Mouse (Mus musculus) limb, embryonic 13.5 days (tissue): ENCODE results near the gene Gpx4. TPM values are rescaled to one million over a fixed set of nuclear protein-coding genes. Genes with fewer than 3 reads are reported as not detected.
A peak's percentile ranks its signal among the peaks of the same experiment; 100 is the strongest.

Source experiments
- ATAC-seq: fragments of 200-750 bp; cut with Nextera tagmentation; 2 replicates; pipeline ENCODE4 v1.8.0; 2017; ENCODE audit warnings: low read depth, moderate number of reproducible peaks, moderate TSS enrichment; ENCODE audit not compliant: low FRiP score
- H3K27ac ChIP-seq: fragments of 300-500 bp; sonication (generic); 2 replicates; pipeline ENCODE4 v1.5.1; 2015; ENCODE audit warnings: inconsistent platforms, mild to moderate bottlenecking, moderate library complexity
- H3K27me3 ChIP-seq: fragments of 300-500 bp; sonication (generic); 2 replicates; pipeline ENCODE4 v1.6.1; 2015; ENCODE audit warnings: mild to moderate bottlenecking, inconsistent platforms
- H3K36me3 ChIP-seq: fragments of 300-500 bp; sonication (generic); 2 replicates; pipeline ENCODE4 v1.6.1; 2015; ENCODE audit warnings: inconsistent platforms, mild to moderate bottlenecking, moderate library complexity
- H3K4me1 ChIP-seq: fragments of 300-500 bp; sonication (generic); 2 replicates; pipeline ENCODE4 v1.6.1; 2015; ENCODE audit warnings: inconsistent platforms
- H3K4me2 ChIP-seq: fragments of 300-500 bp; sonication (generic); replicated peaks from 2 replicates; pipeline ENCODE4 v1.6.1; 2015; ENCODE audit warnings: inconsistent platforms, mild to moderate bottlenecking, moderate library complexity
- H3K4me3 ChIP-seq: fragments of 300-500 bp; sonication (generic); 2 replicates; pipeline ENCODE4 v1.5.1; 2015; ENCODE audit warnings: moderate library complexity, mild to moderate bottlenecking, inconsistent platforms
- H3K9ac ChIP-seq: fragments of 300-500 bp; sonication (generic); 2 replicates; pipeline ENCODE4 v1.6.1; 2015; ENCODE audit warnings: mild to moderate bottlenecking, inconsistent platforms
- H3K9me3 ChIP-seq: fragments of 300-500 bp; sonication (generic); 2 replicates; pipeline ENCODE4 v1.6.1; 2016; ENCODE audit warnings: inconsistent platforms
- WGBS: fragments of 180-500 bp; shearing (Covaris S2); methylation state at CpG from one replicate; pipeline ENCODE4 v1.1.7; 2015; 5-methylcytosine and 5-hydroxymethylcytosine counted together
- polyA plus RNA-seq: library from polyadenylated mRNA; unstranded; fragments of >200 nt; fragmentation: Nextera tagmentation; extraction: Ambion mirVana; gene quantifications from 2 replicates; pipeline ENCODE4 v1.2.1, GENCODE M21; 2015

The Gpx4 gene
- 462 and 477 TPM in 2 replicates for polyA plus RNA-seq

DNA sequence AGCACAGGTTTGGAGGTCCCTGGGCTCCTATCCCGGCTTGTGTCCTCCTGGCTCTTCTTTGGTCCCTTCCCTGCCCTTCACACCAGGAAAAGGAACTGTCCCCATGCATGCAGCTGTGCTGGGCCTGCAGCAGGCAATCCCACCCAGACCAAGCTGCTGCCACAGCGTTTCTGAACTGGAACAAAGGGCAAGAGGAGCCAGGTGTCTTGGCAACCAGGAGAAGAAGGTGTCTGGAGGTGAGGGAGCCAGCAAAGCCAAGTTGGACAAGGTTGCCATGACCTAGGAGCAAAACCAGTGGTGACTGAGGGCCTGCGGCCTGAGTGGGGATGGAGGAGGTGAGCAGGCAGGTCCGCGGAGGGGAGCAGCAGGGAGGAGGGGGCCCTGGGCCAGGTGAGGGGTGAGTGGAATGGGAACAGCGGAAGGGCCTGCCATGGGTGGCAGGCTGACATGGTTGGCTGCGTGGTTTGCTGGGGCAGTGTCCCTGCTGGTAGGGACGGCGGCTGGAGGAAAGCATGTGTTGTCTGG lies at the start of gene Gpx4:
Gene Gpx4, plus strand, starts transcription at position 126 of the 525 bp plus-strand sequence.
- no peaks in the 10 kb centered on the region for H3K27me3 ChIP-seq
- WGBS: 40% methylated on average over 9 of the region's 9 CpGs
- H3K4me2 ChIP-seq: no peak within 1 kb of the TSS
- no peak within 1 kb of the TSS; the same call in 1 of the 2 replicates for H3K27ac ChIP-seq
- H3K9me3 ChIP-seq: no peaks in the 10 kb centered on the region
- H3K4me3 ChIP-seq: no peak within 1 kb of the TSS
- peaks cover 18% of the 10 kb centered on the region for H3K4me1 ChIP-seq
- H3K36me3 ChIP-seq: no peaks in the 10 kb centered on the region
- ATAC-seq: no peak
- peak within 1 kb of the TSS; percentile 46 for H3K9ac ChIP-seq

DNA sequence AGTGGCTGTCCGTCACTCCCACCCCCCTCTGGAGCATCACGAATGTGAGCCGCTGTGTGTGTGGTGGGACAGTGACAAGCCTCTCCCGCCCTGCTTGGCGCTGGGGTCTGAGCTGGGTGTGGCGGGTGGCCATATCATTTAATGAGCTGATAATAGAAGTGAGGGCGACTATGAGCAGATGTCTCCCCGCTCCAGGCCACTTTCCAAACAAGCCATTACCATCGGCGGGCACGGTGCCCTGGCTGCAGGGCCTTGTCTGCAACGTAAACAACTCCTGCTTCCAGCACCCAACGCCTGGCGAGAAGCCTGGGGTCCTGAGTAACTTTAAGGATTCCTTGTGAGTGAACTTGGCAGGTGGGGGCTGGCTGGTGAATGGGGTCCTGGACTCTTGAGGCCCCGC lies 49.1 kb upstream of the Gpx4 start:
- H3K9me3 ChIP-seq: no peaks in the 10 kb centered on the region
- peak overlapping the region; percentile 51 for H3K4me3 ChIP-seq
- peaks cover 46% of the 10 kb centered on the region for H3K27me3 ChIP-seq
- peak overlapping the region; percentile 48 for H3K9ac ChIP-seq
- 9% methylated on average over 15 of the region's 15 CpGs for WGBS
- ATAC-seq: no peak; the same call in 1 of the 2 replicates
- peaks cover 19% of the 10 kb centered on the region for H3K4me1 ChIP-seq
- H3K27ac ChIP-seq: no peak overlapping the region
- H3K36me3 ChIP-seq: peaks cover 31% of the 10 kb centered on the region
- H3K4me2 ChIP-seq: peak overlapping the region; percentile 79

DNA sequence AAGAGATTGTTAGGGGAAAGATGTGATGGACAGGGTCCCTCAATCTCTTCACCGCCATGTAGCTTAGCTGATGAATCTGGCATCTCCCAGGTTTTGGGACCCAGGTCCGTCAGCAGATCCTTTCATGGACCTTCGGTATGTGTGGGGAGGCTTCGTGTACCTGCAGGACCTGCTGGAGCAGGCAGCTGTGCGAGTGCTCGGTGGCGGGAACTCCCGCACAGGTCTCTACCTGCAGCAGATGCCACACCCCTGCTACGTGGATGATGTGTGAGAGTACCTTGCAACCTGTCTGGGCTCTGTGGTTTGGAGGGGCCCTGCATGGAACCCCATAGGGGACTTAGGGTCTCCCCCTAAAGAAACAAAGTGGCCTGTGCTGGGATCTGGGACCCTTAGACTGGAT lies 45.0 kb upstream of the Gpx4 start:
- H3K27me3 ChIP-seq: peaks cover 64% of the 10 kb centered on the region
- WGBS: 65% methylated on average over 9 of the region's 9 CpGs

DNA sequence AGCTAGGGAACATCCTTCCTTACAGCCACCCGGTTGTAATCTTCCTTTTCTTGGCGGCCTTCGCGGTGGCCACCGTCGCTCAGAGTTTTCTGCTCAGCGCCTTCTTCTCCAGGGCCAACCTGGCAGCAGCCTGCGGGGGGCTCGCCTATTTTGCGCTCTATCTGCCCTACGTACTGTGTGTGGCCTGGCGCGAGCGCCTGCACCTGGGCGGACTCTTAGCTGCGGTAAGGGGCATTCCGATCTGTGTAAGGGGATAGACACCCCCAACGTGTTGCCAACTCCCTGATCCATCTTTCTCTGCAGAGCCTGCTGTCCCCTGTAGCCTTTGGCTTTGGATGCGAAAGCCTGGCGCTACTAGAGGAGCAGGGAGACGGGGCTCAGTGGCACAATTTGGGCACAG lies 44.1 kb upstream of the Gpx4 start:
- H3K4me1 ChIP-seq: peaks cover 15% of the 10 kb centered on the region
- ATAC-seq: no peak
- H3K4me2 ChIP-seq: no peak overlapping the region
- H3K4me3 ChIP-seq: no peak overlapping the region
- H3K36me3 ChIP-seq: no peaks in the 10 kb centered on the region
- H3K9ac ChIP-seq: no peak overlapping the region
- peaks cover 60% of the 10 kb centered on the region for H3K27me3 ChIP-seq
- H3K9me3 ChIP-seq: no peaks in the 10 kb centered on the region
- no peak overlapping the region for H3K27ac ChIP-seq
- 24% methylated on average over 21 of the region's 21 CpGs for WGBS

More for the DNA sequence above, 45.0 kb upstream of the Gpx4 start:
- Histone ChIP-seq H3K4me3 (no peak overlapping the region), H3K9ac (no peak overlapping the region), H3K9me3 (no peaks in the 10 kb centered on the region), H3K4me1 (peaks cover 23% of the 10 kb centered on the region), H3K27ac (no peak overlapping the region), H3K36me3 (no peaks in the 10 kb centered on the region), H3K4me2 (no peak overlapping the region)
- ATAC-seq: no peak

DNA sequence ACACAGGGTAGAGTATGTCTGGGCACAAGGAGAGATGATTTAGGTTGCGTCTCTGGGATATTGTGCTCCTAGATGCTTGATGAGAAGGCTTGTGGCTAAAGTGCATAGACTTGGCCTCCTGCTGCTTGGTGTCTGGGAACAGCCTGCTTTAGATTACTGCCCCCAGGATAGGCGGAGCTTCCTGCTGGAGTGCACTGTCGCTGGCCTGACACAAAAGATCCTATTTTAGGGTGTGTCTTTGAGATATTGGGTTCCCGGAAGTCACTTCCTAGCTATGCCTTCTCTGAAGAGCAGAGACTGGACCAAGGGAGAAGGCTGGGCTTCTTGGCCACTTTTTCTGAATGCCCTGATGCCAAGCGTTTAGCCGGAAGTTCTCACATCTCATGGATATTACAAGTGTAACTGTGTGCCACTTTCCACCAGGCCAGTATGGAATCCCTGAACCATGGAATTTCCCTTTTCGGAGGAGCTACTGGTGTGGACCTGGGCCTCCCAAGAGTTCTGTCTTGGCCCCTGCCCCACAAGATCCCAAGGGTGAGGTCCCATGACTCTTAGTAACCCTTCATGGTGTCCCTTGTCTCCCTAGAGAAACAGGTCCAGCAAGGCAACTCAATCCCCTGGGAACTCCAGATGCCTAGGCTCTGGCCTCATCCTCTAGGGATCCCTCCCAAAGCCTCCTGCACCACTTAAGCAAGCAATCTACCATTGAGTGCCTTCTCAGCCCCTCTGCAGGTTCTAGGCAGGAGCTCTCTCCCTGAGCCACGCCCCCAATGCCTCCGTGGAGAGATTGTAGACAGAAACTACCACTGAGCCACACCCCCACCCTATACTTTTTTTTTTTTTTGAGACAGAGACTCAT lies 43.4 kb upstream of the Gpx4 start:
- no peaks in the 10 kb centered on the region for H3K36me3 ChIP-seq
- peaks cover 53% of the 10 kb centered on the region for H3K27me3 ChIP-seq
- WGBS: 60% methylated on average over 9 of the region's 9 CpGs
- H3K4me2 ChIP-seq: no peak overlapping the region
- ATAC-seq: no peak
- no peak overlapping the region for H3K4me3 ChIP-seq
- no peak overlapping the region for H3K27ac ChIP-seq
- no peak overlapping the region for H3K9ac ChIP-seq
- peaks cover 10% of the 10 kb centered on the region for H3K4me1 ChIP-seq
- H3K9me3 ChIP-seq: no peaks in the 10 kb centered on the region

DNA sequence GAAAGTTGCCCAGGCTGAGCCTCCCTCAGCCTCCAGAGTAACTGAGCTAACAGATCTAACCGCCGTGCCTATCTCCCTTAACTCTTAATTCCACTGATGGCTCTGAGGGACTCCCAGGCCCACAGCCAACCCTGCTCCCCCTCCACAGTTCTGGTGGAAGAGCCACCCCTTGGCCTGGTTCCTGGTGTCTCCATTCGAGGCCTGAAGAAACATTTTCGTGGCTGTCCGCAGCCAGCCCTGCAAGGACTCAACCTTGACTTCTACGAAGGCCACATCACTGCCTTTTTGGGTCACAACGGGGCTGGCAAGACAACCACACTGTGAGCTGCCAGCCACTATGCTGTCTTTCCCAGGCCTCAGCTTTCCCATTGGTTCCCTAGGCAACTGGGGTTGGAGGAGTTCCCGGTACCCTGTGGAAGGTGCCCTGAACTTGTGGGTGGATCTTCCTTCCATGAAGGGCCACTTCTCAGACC lies 42.7 kb upstream of the Gpx4 start:
- H3K4me2 ChIP-seq: no peak overlapping the region
- WGBS: 89% methylated on average over 8 of the region's 8 CpGs
- H3K9ac ChIP-seq: no peak overlapping the region
- H3K27ac ChIP-seq: no peak overlapping the region
- no peak overlapping the region for H3K4me3 ChIP-seq
- no peak for ATAC-seq
- H3K27me3 ChIP-seq: peaks cover 47% of the 10 kb centered on the region
- H3K4me1 ChIP-seq: peaks cover 10% of the 10 kb centered on the region
- no peaks in the 10 kb centered on the region for H3K9me3 ChIP-seq
- H3K36me3 ChIP-seq: no peaks in the 10 kb centered on the region

DNA sequence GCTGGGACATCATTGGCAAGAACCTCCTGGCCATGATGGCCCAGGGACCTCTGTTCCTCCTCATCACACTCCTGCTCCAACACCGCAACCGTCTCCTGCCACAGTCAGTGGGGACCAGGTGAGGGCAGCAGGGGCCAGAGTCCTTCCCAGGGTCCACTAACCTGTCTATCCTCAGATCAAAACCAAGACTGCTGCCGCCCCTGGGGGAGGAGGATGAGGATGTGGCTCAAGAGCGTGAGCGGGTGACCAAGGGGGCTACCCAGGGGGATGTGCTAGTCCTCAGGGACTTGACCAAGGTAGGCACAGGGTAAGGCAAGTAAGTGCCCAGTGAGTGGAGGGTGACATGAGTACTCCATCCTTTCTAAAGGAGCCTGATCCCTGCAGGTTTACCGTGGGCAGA lies 35.2 kb upstream of the Gpx4 start:
- H3K4me3 ChIP-seq: no peak overlapping the region
- no peak overlapping the region for H3K9ac ChIP-seq
- WGBS: 83% methylated on average over 6 of the region's 6 CpGs
- 0 out of 2 replicates have a peak, but pooled peaks cover 11% of the 10 kb centered on the region for H3K4me1 ChIP-seq
- H3K27me3 ChIP-seq: peaks cover 52% of the 10 kb centered on the region
- H3K4me2 ChIP-seq: no peak overlapping the region
- no peak for ATAC-seq
- peaks cover 12% of the 10 kb centered on the region for H3K36me3 ChIP-seq
- H3K27ac ChIP-seq: no peak overlapping the region
- H3K9me3 ChIP-seq: peaks cover 16% of the 10 kb centered on the region

DNA sequence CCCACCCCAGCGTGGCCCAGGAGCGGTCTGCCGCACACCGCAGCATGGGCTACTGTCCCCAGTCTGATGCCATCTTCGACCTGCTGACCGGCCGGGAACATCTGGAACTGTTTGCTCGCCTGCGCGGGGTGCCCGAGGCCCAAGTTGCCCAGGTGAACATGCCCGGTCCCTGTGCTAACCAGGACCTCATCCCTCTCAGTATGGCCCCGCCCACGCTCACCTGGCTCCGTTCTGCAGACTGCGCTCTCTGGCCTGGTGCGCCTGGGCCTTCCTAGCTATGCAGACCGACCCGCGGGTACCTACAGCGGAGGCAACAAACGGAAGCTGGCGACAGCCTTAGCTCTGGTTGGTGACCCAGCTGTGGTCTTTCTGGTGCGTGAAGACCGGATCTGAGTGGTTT lies 33.4 kb upstream of the Gpx4 start:
- H3K4me2 ChIP-seq: no peak overlapping the region
- no peak overlapping the region for H3K27ac ChIP-seq
- H3K4me1 ChIP-seq: peaks cover 12% of the 10 kb centered on the region; the same call in 1 of the 2 replicates
- H3K9ac ChIP-seq: no peak overlapping the region
- peaks cover 63% of the 10 kb centered on the region for H3K27me3 ChIP-seq
- no peak overlapping the region for H3K4me3 ChIP-seq
- peaks cover 12% of the 10 kb centered on the region for H3K36me3 ChIP-seq
- ATAC-seq: no peak
- 22% methylated on average over 25 of the region's 25 CpGs for WGBS
- peaks cover 16% of the 10 kb centered on the region for H3K9me3 ChIP-seq

DNA sequence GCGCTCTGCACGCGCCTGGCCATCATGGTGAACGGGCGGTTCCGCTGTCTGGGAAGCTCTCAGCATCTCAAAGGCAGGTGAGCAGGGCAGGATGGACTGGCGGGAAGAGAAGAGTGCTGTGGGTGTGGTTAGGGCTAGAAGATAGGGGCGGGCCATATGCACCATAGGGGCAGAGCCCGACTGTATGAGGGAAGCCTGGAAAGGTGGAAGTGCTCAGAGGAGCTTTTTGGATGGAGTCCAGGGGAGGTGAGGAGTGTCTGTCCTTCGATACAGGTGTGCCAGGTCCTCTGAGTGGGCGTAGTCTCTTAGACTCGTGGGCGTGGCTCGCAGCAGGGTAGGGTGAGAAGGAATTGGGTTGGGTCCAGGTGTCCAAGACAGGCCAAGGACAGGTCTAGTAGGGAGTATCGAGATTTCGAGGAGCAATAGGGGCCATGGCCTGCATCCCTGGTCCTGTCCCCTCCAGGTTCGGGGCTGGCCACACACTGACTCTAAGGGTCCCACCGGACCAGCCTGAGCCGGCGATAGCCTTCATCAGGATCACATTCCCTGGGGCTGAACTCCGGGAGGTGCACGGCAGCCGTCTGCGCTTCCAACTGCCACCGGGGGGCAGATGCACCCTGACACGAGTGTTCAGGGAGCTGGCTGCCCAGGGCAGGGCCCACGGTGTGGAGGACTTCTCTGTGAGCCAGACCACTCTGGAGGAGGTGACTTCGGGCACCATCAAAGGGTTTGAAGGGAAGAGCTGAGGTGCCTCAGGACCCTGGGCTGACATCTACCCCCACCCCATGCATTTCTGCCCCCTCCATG lies 32.3 kb upstream of the Gpx4 start:
- WGBS: 16% methylated on average over 28 of the region's 28 CpGs
- peaks cover 68% of the 10 kb centered on the region for H3K27me3 ChIP-seq
- no peak overlapping the region for H3K9ac ChIP-seq
- H3K27ac ChIP-seq: no peak overlapping the region
- H3K36me3 ChIP-seq: peaks cover 12% of the 10 kb centered on the region
- H3K9me3 ChIP-seq: peaks cover 15% of the 10 kb centered on the region
- H3K4me1 ChIP-seq: peaks cover 23% of the 10 kb centered on the region
- no peak overlapping the region for H3K4me3 ChIP-seq
- H3K4me2 ChIP-seq: 0 out of 2 replicates have a peak overlapping the region, but pooled peaks have one; percentile 1
- no peak for ATAC-seq

DNA sequence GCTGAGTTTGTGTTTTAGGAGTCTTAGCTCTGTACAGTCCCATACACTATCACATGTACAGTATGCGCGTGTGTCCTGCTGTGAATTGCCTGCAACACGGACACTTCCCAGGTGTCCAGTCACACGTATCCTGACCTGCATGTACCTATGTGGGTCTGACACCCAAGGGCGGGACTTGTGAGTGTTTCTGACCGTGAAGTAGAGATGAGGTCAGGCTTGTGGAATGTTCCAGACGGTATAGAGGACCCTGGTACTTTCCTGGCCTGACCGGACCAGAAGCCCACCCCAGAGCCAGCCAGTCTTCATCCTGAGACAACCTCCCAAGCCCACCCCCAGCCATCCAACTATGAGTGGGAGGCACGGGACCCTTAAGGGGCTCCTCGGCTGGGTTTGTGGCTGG lies 31.4 kb upstream of the Gpx4 start:
- Histone ChIP-seq H3K27me3 (peaks cover 70% of the 10 kb centered on the region), H3K4me3 (no peak overlapping the region), H3K4me1 (peaks cover 32% of the 10 kb centered on the region), H3K9ac (no peak overlapping the region; the same call in none of the 2 replicates), H3K9me3 (peaks cover 7% of the 10 kb centered on the region), H3K27ac (no peak overlapping the region), H3K36me3 (0 out of 2 replicates have a peak, but pooled peaks cover 5% of the 10 kb centered on the region), H3K4me2 (no peak overlapping the region)
- 80% methylated on average over 10 of the region's 10 CpGs for WGBS
- ATAC-seq: no peak

DNA sequence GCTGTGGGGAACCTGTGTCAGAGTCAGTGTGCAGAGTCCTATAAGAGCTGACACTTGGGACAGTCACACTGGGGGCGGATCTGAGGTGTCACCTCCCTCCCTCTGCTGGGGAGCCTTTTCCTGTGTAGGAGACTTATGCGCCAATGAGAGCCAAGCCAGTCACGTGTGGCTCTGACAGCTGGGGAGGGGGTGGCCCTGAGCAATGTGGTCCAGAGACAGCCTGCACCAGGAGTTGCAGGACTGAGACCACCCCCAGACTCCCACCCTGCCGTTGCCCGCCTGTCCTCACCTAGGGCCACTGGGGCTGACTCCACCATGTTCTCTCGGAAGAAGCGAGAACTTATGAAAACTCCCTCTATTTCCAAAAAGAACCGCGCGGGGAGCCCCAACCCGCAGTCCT lies 30.5 kb upstream of the Gpx4 start, which contains the start of gene Arhgap45:
Gene Arhgap45, plus strand, starts transcription at position 143 of the 400 bp plus-strand sequence.
- no peak within 1 kb of the TSS for H3K27ac ChIP-seq
- 65% methylated on average over 11 of the region's 11 CpGs for WGBS
- H3K4me1 ChIP-seq: peaks cover 34% of the 10 kb centered on the region
- no peak within 1 kb of the TSS for H3K4me2 ChIP-seq
- peaks cover 70% of the 10 kb centered on the region for H3K27me3 ChIP-seq
- H3K9me3 ChIP-seq: no peaks in the 10 kb centered on the region
- ATAC-seq: no peak
- H3K9ac ChIP-seq: no peak within 1 kb of the TSS; the same call in none of the 2 replicates
- H3K4me3 ChIP-seq: no peak within 1 kb of the TSS
- no peaks in the 10 kb centered on the region for H3K36me3 ChIP-seq
